Mouse (Mus musculus) layer of hippocampus, adult 11-12 months (tissue): ENCODE measurements around the gene Trim31.
A peak's percentile ranks its signal among the peaks of the same experiment; 100 is the strongest.

Source experiments
- DNase-seq: peaks from one replicate; pipeline ENCODE4 v3.0.0; 2022; ENCODE audit warnings: low spot score

The Trim31 gene

DNA sequence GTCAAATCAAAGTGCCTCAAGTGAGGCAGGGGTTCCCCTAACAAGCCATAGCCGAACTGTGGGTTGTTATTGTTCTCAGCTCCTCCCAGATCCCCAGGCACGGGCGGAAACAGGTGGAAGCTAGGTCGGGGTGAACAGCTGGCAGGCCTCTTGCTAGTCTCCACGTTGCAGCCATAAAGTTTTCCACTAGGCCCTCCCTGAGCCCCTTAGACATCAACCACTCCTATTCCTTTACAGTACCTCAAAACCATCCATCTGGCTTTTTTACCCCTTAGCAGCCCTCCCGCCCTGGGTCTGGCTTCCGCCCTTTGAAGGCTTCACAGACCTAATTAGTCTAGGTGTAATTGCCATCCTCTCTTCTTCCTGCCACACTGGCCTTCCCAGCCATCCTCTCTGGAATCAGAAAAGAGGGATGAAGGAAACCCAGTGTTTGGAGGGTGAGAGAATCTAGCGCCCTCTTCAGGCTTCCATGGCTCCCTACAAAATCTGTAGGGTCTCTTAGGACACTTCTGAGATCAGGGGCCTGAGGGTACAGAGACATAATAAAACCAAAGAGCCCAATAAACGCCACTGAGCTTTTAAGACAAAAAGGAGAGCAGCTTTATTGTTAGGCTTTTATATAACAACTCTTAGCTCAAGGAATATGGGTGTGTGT is 46.3 kb downstream of the Trim31 start:
- DNase-seq = no peak

- DNase-seq = peak; percentile 56
These were observed 49.3 kb downstream of the Trim31 start for GRCm38 (mm10) chr17:36947051-36947819.

- no peak for DNase-seq
These were observed 50.4 kb downstream of the Trim31 start for GRCm38 (mm10) chr17:36948286-36948685.

DNA sequence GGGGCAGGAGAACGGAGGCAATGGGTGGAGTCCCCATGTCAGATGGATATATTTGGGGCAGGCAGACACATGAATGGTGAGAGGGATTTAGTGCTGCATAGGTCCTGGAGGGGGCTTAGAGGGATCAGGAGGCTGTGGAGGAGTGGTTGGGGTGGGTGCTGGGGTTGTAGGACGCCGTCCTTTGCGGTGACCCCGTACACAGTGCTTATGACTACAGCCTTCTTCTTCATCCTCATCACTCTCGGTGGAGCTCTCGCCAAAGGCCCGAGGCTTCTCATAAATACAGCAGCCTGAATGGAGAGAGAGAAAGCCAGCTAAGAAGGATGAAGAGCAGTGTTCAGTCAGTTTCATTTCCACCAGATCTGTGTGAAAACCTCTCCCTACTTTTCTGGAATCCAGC is 51.3 kb downstream of the Trim31 start:
- DNase-seq = no peak

DNA sequence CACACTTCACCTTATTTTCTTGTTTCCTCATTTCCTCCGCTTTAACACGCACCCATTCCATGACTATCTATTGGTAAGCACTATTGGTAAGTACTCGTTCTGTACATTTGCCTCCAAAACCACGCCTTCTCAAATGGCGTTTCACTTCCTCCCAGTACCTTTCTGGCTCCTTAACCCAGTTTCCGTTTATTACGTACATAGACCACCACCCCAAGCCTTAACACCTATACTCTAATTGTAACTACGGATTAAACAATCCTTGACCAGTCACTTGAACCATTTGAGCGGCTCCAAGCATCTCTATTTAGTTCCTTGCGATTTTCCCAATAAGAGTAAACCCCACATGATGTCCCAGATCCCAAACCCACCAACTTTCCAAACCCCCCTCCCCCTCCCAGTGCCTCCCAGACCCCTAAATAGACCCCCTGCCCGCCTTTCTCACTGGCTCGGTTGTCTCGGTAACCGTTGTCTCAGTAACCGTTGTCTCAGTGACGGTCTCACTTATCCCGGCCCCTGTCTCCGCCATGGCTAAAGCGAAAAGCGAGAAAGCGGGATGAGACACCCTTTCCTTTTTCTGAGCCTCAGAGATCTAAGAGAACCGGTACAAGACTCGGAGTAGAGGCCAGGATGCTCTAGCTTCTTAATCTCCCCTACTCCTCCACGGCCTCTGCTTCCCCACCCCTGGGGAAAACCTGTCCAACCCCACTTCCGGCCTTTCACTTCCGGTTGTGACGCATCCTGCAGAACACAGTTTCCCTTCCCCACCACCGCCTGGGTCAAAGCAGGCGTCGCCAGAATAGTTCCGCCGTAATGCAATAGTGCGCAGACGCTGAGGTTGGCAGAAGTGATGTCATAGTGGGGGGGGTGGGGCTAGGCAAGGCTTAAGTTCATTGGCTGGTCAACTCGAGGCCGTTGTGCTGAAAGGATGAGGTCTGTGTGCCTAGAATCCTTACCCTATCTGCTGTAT is 53.3 kb downstream of the Trim31 start, which contains the start of gene Ppp1r11:
Ppp1r11 (minus strand) TSS at position 761 of the 967 bp plus-strand sequence.
- DNase-seq = peak; percentile 97

- DNase-seq = no peak
These were observed 54.7 kb downstream of the Trim31 start for GRCm38 (mm10) chr17:36952631-36953030.

DNA sequence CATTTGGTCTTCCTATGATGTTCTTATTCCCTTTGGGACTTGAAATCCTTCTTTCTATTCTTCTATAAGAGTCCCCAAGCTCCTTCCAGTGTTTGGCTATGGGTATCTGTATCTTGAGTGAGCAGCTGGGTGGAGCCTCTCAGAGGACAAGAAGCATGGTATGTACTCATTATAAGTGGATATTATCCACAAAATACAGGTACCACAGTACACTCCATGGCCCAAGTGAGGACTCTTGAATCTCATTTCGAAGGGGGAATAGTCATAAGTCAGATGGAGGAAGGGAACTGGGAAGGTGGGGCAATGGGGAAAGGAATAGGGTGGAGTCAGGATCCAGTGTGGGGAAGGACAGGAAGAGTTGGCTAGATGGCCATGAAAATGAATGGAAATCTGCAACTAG is 55.1 kb downstream of the Trim31 start:
- no peak for DNase-seq

DNA sequence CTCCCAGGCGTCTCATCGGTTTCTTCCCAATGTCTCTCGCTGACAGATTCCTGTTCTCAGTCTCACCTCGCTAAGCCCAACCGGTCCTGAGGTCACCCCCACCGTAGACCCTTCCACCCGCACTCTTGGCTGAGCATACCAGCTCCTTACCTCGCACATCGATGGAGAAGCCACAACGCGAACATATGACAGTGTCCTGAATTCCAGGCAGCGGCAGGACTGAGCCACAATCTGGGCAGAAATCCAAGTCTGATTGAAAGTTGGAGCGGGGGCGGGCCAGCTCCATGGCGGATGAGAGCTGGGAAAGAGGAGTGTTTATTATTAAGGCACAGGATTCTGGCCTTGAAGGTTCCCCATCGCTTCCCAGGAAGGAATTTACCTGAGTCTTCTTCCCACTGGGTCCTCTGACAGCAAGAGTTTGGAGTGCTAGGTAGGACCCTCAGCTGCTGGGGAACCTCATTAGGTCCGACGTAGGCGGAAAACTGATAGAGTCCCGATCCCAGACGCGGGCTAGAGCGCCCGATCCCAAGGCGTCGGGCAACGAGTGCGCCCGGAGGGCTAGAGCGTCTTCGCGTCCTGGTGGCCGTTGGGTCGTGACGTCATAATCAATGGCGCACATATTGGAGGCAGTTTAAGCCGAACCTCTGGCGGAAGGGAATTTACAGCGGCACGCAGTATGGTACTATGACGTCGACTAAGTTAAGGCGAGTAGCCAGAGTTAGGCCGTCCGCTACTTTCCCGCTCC is 60.3 kb downstream of the Trim31 start, which contains the start of the genes Znrd1 and Znrd1as:
Znrd1 (minus strand) TSS at position 561 of the 745 bp plus-strand sequence.
Znrd1as (plus strand) TSS at position 594 of the 745 bp plus-strand sequence.
- DNase-seq = peak; percentile 97

DNA sequence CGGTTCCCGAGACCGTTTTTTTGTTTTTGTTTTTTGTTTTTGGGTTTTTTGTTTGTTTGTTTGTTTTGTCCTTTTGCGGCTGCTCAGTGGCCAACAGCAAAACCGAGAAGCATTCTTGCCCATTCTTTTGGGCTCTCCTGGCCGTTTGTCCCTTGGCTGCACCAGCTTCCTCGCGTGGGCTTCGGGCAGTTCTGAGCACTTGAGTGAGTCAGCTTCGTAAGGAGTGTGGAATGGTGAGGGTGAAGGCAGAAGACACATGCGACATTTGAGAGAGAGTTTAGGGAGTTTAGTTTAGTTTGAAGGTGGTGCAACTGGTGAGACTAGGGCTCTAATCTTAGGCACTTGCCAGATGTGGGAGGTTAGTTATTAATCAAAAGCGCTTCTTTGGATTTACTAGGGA is 61.0 kb downstream of the Trim31 start:
- DNase-seq = no peak
